Mouse (Mus musculus): ENCODE results near the gene Npsr1. TPM values are rescaled to one million over a fixed set of nuclear protein-coding genes. Genes with fewer than 3 reads are reported as not detected.
A peak's percentile ranks its signal among the peaks of the same experiment; 100 is the strongest.

The Npsr1 gene
- total and polyA plus RNA-seq, 2 experiments = not detected

- H3K27ac ChIP-seq (replicated peaks; ENCODE audit: insufficient read depth, low read depth, low read length) = no peak overlapping the region
- H3K36me3 ChIP-seq (ENCODE audit: control insufficient read depth, insufficient read depth, low read length) = no peaks in the 10 kb centered on the region
- TF ChIP-seq CTCF (IDR thresholded peaks at IDR 0.05; ENCODE audit: low read depth, low read length) (no peak), POLR2A (IDR thresholded peaks at IDR 0.05; ENCODE audit: extremely low read depth, insufficient read depth, low read length) (no peak)
- 77% methylated on average over 2 of the region's 2 CpGs for WGBS
- no peak for DNase-seq (ENCODE audit: extremely low read depth, low read depth, low spot score)
- no peak overlapping the region for H3K9ac ChIP-seq (ENCODE audit: low read depth, low read length)
- H3K79me2 ChIP-seq (ENCODE audit: control insufficient read depth, insufficient read depth, low read length) = no peaks in the 10 kb centered on the region
- no peaks in the 10 kb centered on the region for H3K27me3 ChIP-seq (ENCODE audit: control insufficient read depth, insufficient read depth, low read length)
- H3K4me3 ChIP-seq (ENCODE audit: insufficient read depth, low read depth, low read length) = no peak overlapping the region
- H3K4me1 ChIP-seq (ENCODE audit: control insufficient read depth, insufficient read depth, low read length) = no peaks in the 10 kb centered on the region
Measured at GRCm38 (mm10) chr9:24098526-24098925, 730 bp downstream of the Npsr1 start.

- Histone ChIP-seq H3K27me3 (ENCODE audit: control insufficient read depth, insufficient read depth, low read length) (no peaks in the 10 kb centered on the region), H3K36me3 (ENCODE audit: control insufficient read depth, insufficient read depth, low read length) (no peaks in the 10 kb centered on the region), H3K79me2 (ENCODE audit: control insufficient read depth, insufficient read depth, low read length) (no peaks in the 10 kb centered on the region), H3K4me3 (ENCODE audit: insufficient read depth, low read depth, low read length) (no peak overlapping the region), H3K27ac (replicated peaks; ENCODE audit: insufficient read depth, low read depth, low read length) (no peak overlapping the region), H3K4me1 (ENCODE audit: control insufficient read depth, insufficient read depth, low read length) (no peaks in the 10 kb centered on the region), H3K9ac (ENCODE audit: low read depth, low read length) (no peak overlapping the region)
- no peak for DNase-seq (ENCODE audit: extremely low read depth, low read depth, low spot score)
- 84% methylated on average over 4 of the region's 4 CpGs for WGBS
- no peak for TF ChIP-seq CTCF (IDR thresholded peaks at IDR 0.05; ENCODE audit: low read depth, low read length)
- no peak for TF ChIP-seq POLR2A (IDR thresholded peaks at IDR 0.05; ENCODE audit: extremely low read depth, insufficient read depth, low read length)
Measured at GRCm38 (mm10) chr9:24099631-24100030, 1.8 kb downstream of the Npsr1 start.

GRCm38 (mm10) chr9:24119423-24119822 is 21.6 kb downstream of the Npsr1 start:
- Histone ChIP-seq H3K27me3 (ENCODE audit: control insufficient read depth, insufficient read depth, low read length) (no peaks in the 10 kb centered on the region), H3K36me3 (ENCODE audit: control insufficient read depth, insufficient read depth, low read length) (no peaks in the 10 kb centered on the region), H3K4me1 (ENCODE audit: control insufficient read depth, insufficient read depth, low read length) (no peaks in the 10 kb centered on the region), H3K4me3 (ENCODE audit: insufficient read depth, low read depth, low read length) (no peak overlapping the region), H3K9ac (ENCODE audit: low read depth, low read length) (no peak overlapping the region), H3K27ac (replicated peaks; ENCODE audit: insufficient read depth, low read depth, low read length) (no peak overlapping the region), H3K79me2 (ENCODE audit: control insufficient read depth, insufficient read depth, low read length) (no peaks in the 10 kb centered on the region)
- 35% methylated on average over 4 of the region's 4 CpGs for WGBS
- TF ChIP-seq POLR2A (IDR thresholded peaks at IDR 0.05; ENCODE audit: extremely low read depth, insufficient read depth, low read length) = no peak
- TF ChIP-seq CTCF (IDR thresholded peaks at IDR 0.05; ENCODE audit: low read depth, low read length) = peak; percentile 49
- DNase-seq (ENCODE audit: extremely low read depth, low read depth, low spot score) = peak; percentile 48

- Histone ChIP-seq H3K4me1 (ENCODE audit: control insufficient read depth, insufficient read depth, low read length) (peaks cover 3% of the 10 kb centered on the region; the same call in 1 of the 2 replicates), H3K9ac (ENCODE audit: low read depth, low read length) (no peak overlapping the region), H3K27ac (replicated peaks; ENCODE audit: insufficient read depth, low read depth, low read length) (no peak overlapping the region), H3K27me3 (ENCODE audit: control insufficient read depth, insufficient read depth, low read length) (no peaks in the 10 kb centered on the region), H3K36me3 (ENCODE audit: control insufficient read depth, insufficient read depth, low read length) (no peaks in the 10 kb centered on the region), H3K79me2 (ENCODE audit: control insufficient read depth, insufficient read depth, low read length) (no peaks in the 10 kb centered on the region), H3K4me3 (ENCODE audit: insufficient read depth, low read depth, low read length) (no peak overlapping the region)
- TF ChIP-seq CTCF (IDR thresholded peaks at IDR 0.05; ENCODE audit: low read depth, low read length) (no peak), POLR2A (IDR thresholded peaks at IDR 0.05; ENCODE audit: extremely low read depth, insufficient read depth, low read length) (no peak)
- DNase-seq (ENCODE audit: extremely low read depth, low read depth, low spot score) = peak; percentile 92
- 69% methylated on average over 1 of the region's 1 CpGs for WGBS
Measured at GRCm38 (mm10) chr9:24133142-24133541, 35.3 kb downstream of the Npsr1 start.

- Histone ChIP-seq H3K27me3 (ENCODE audit: control insufficient read depth, insufficient read depth, low read length) (no peaks in the 10 kb centered on the region), H3K27ac (replicated peaks; ENCODE audit: insufficient read depth, low read depth, low read length) (no peak overlapping the region), H3K9ac (ENCODE audit: low read depth, low read length) (no peak overlapping the region), H3K79me2 (ENCODE audit: control insufficient read depth, insufficient read depth, low read length) (no peaks in the 10 kb centered on the region), H3K4me1 (ENCODE audit: control insufficient read depth, insufficient read depth, low read length) (peaks cover 3% of the 10 kb centered on the region; the same call in 1 of the 2 replicates), H3K4me3 (ENCODE audit: insufficient read depth, low read depth, low read length) (no peak overlapping the region), H3K36me3 (ENCODE audit: control insufficient read depth, insufficient read depth, low read length) (no peaks in the 10 kb centered on the region)
- TF ChIP-seq CTCF (IDR thresholded peaks at IDR 0.05; ENCODE audit: low read depth, low read length) (no peak), POLR2A (IDR thresholded peaks at IDR 0.05; ENCODE audit: extremely low read depth, insufficient read depth, low read length) (no peak)
- DNase-seq (ENCODE audit: extremely low read depth, low read depth, low spot score) = no peak
Measured at GRCm38 (mm10) chr9:24136354-24136753, 38.6 kb downstream of the Npsr1 start.

GRCm38 (mm10) chr9:24144341-24144740 is 46.5 kb downstream of the Npsr1 start:
- H3K27ac ChIP-seq (replicated peaks; ENCODE audit: insufficient read depth, low read depth, low read length) = no peak overlapping the region
- TF ChIP-seq CTCF (IDR thresholded peaks at IDR 0.05; ENCODE audit: low read depth, low read length) (no peak), POLR2A (IDR thresholded peaks at IDR 0.05; ENCODE audit: extremely low read depth, insufficient read depth, low read length) (no peak)
- no peaks in the 10 kb centered on the region for H3K79me2 ChIP-seq (ENCODE audit: control insufficient read depth, insufficient read depth, low read length)
- no peaks in the 10 kb centered on the region for H3K4me1 ChIP-seq (ENCODE audit: control insufficient read depth, insufficient read depth, low read length)
- H3K36me3 ChIP-seq (ENCODE audit: control insufficient read depth, insufficient read depth, low read length) = no peaks in the 10 kb centered on the region
- H3K9ac ChIP-seq (ENCODE audit: low read depth, low read length) = no peak overlapping the region
- 80% methylated on average over 2 of the region's 2 CpGs for WGBS
- no peak for DNase-seq (ENCODE audit: extremely low read depth, low read depth, low spot score)
- H3K27me3 ChIP-seq (ENCODE audit: control insufficient read depth, insufficient read depth, low read length) = no peaks in the 10 kb centered on the region
- no peak overlapping the region for H3K4me3 ChIP-seq (ENCODE audit: insufficient read depth, low read depth, low read length)

Measured in liver, adult 2 months (tissue).